Mouse (Mus musculus): ENCODE results near the gene Tagln2.

GRCm38 (mm10) chr1:172551009-172551408 is 51.2 kb downstream of the Tagln2 start:
- no peak for TF ChIP-seq CTCF (IDR thresholded peaks at IDR 0.05; ENCODE audit: control insufficient read depth, insufficient read depth, insufficient read length)
- TF ChIP-seq CEBPB (IDR thresholded peaks at IDR 0.05; ENCODE audit: low read depth) = no peak
- TF ChIP-seq MYOD1 (IDR thresholded peaks at IDR 0.05; ENCODE audit: control insufficient read depth, insufficient read length, low read depth) = no peak
- TF ChIP-seq USF1 (IDR thresholded peaks at IDR 0.05; ENCODE audit: low read depth) = no peak
- no peak for TF ChIP-seq MYOG (IDR thresholded peaks at IDR 0.05; ENCODE audit: control insufficient read depth, extremely low read depth, insufficient read length)
- TF ChIP-seq MAX (IDR thresholded peaks at IDR 0.05) = no peak
- no peak for TF ChIP-seq FOSL1 (IDR thresholded peaks at IDR 0.05; ENCODE audit: insufficient read depth, low read length, poor library complexity, severe bottlenecking)
